Mouse (Mus musculus) forebrain, embryonic 14.5 days (tissue): ENCODE measurements around the gene Kncn. TPM values are rescaled to one million over a fixed set of nuclear protein-coding genes. Genes with fewer than 3 reads are reported as not detected.

Experiments used
- ATAC-seq: fragments of 200-750 bp; cut with Nextera tagmentation; 2 replicates; pipeline ENCODE4 v1.8.0; 2017; ENCODE audit warnings: mild to moderate bottlenecking, moderate library complexity
- DNase-seq: peaks from one replicate; pipeline ENCODE4 v3.0.0-alpha.2; 2015; ENCODE audit warnings: low spot score
- H3K27ac ChIP-seq: fragments of 300-500 bp; sonication (generic); 2 replicates; pipeline ENCODE4 v1.5.1; 2014; ENCODE audit warnings: low read depth, mild to moderate bottlenecking, control low read depth, low read length, moderate library complexity
- H3K27me3 ChIP-seq: fragments of 300-500 bp; sonication (generic); replicated peaks from 2 replicates; pipeline ENCODE4 v1.6.1; 2014; ENCODE audit warnings: low read length, control low read depth, mixed read lengths; ENCODE audit not compliant: control insufficient read depth, insufficient read depth
- H3K36me3 ChIP-seq: fragments of 300-500 bp; sonication (generic); 2 replicates; pipeline ENCODE4 v1.6.1; 2014; ENCODE audit warnings: low read length, control low read depth; ENCODE audit not compliant: control insufficient read depth, insufficient read depth
- H3K4me1 ChIP-seq: fragments of 300-500 bp; sonication (generic); 2 replicates; pipeline ENCODE4 v1.6.1; 2014; ENCODE audit warnings: antibody characterized with exemption, low read length, control low read depth; ENCODE audit not compliant: control insufficient read depth, insufficient read depth
- H3K4me2 ChIP-seq: fragments of 300-500 bp; sonication (generic); 2 replicates; pipeline ENCODE4 v1.6.1; 2014; ENCODE audit warnings: mild to moderate bottlenecking, control low read depth, low read length
- H3K4me3 ChIP-seq: fragments of 300-500 bp; sonication (generic); 2 replicates; pipeline ENCODE4 v1.5.1; 2014; ENCODE audit warnings: low read depth, low read length, control low read depth
- H3K9ac ChIP-seq: fragments of 300-500 bp; sonication (generic); 2 replicates; pipeline ENCODE4 v1.6.1; 2014; ENCODE audit warnings: mild to moderate bottlenecking, low read length, control low read depth, moderate library complexity
- H3K9me3 ChIP-seq: fragments of 300-500 bp; sonication (generic); replicated peaks from 2 replicates; pipeline ENCODE4 v1.6.1; 2016; ENCODE audit warnings: low read length, control low read depth, mixed read lengths; ENCODE audit not compliant: control insufficient read depth
- WGBS: fragments of 180-500 bp; shearing (Covaris S2); extraction: QIAGEN DNeasy Blood & Tissue Kit; methylation state at CpG from one replicate; pipeline ENCODE4 v1.1.7; 2014; 5-methylcytosine and 5-hydroxymethylcytosine counted together
- polyA plus RNA-seq: library from polyadenylated mRNA; unstranded; fragments of >200 nt; fragmentation: Nextera tagmentation; extraction: Ambion mirVana; gene quantifications from 2 replicates; pipeline ENCODE4 v1.2.1, GENCODE M21; 2014

The Kncn gene
- polyA plus RNA-seq, 1 experiment from 2014 or later: not detected

- DNase-seq: peak; percentile 85
- Histone ChIP-seq H3K4me1 (peaks cover 9% of the 10 kb centered on the region; the same call in 1 of the 2 replicates), H3K9ac (no peak overlapping the region), H3K27ac (no peak overlapping the region), H3K4me3 (no peak overlapping the region), H3K4me2 (no peak overlapping the region), H3K36me3 (no peaks in the 10 kb centered on the region), H3K27me3 (peaks cover 20% of the 10 kb centered on the region), H3K9me3 (no peaks in the 10 kb centered on the region)
- WGBS: 2% methylated on average over 7 of the region's 7 CpGs
- peak; percentile 89 for ATAC-seq
Measured at GRCm38 (mm10) chr4:115908641-115909040, 24.4 kb downstream of the Kncn start.

GRCm38 (mm10) chr4:115911586-115911985, 27.4 kb downstream of the Kncn start:
- Histone ChIP-seq H3K9ac (no peak overlapping the region), H3K27ac (no peak overlapping the region), H3K4me2 (no peak overlapping the region), H3K36me3 (no peaks in the 10 kb centered on the region), H3K9me3 (no peaks in the 10 kb centered on the region), H3K4me1 (0 out of 2 replicates have a peak, but pooled peaks cover 4% of the 10 kb centered on the region), H3K27me3 (peaks cover 7% of the 10 kb centered on the region), H3K4me3 (no peak overlapping the region)
- ATAC-seq: no peak
- 5% methylated on average over 4 of the region's 4 CpGs for WGBS
- no peak for DNase-seq

- Histone ChIP-seq H3K4me3 (no peak overlapping the region), H3K9me3 (no peaks in the 10 kb centered on the region), H3K36me3 (no peaks in the 10 kb centered on the region), H3K4me1 (no peaks in the 10 kb centered on the region), H3K9ac (no peak overlapping the region), H3K27me3 (peaks cover 11% of the 10 kb centered on the region), H3K4me2 (no peak overlapping the region), H3K27ac (no peak overlapping the region)
- no peak for DNase-seq
- WGBS: 80% methylated on average over 16 of the region's 16 CpGs
- ATAC-seq: no peak
Measured at GRCm38 (mm10) chr4:115919911-115920310, 35.7 kb downstream of the Kncn start.

GRCm38 (mm10) chr4:115922688-115923087, 38.5 kb downstream of the Kncn start:
- no peak for ATAC-seq
- Histone ChIP-seq H3K4me3 (no peak overlapping the region), H3K9me3 (no peaks in the 10 kb centered on the region), H3K9ac (no peak overlapping the region), H3K36me3 (no peaks in the 10 kb centered on the region), H3K27me3 (peaks cover 12% of the 10 kb centered on the region), H3K4me1 (no peaks in the 10 kb centered on the region), H3K27ac (no peak overlapping the region), H3K4me2 (no peak overlapping the region)
- WGBS: 87% methylated on average over 5 of the region's 5 CpGs
- no peak for DNase-seq

- Histone ChIP-seq H3K27ac (no peak overlapping the region), H3K9ac (no peak overlapping the region), H3K4me3 (no peak overlapping the region), H3K9me3 (no peaks in the 10 kb centered on the region), H3K27me3 (peaks cover 9% of the 10 kb centered on the region), H3K4me2 (no peak overlapping the region), H3K4me1 (no peaks in the 10 kb centered on the region), H3K36me3 (no peaks in the 10 kb centered on the region)
- WGBS: 67% methylated on average over 16 of the region's 16 CpGs
- ATAC-seq (no peak), DNase-seq (no peak)
Measured at GRCm38 (mm10) chr4:115923262-115923880, 39.2 kb downstream of the Kncn start.

- Histone ChIP-seq H3K4me3 (no peak overlapping the region), H3K9ac (no peak overlapping the region), H3K9me3 (no peaks in the 10 kb centered on the region), H3K27me3 (peaks cover 45% of the 10 kb centered on the region), H3K4me1 (no peaks in the 10 kb centered on the region), H3K27ac (no peak overlapping the region), H3K36me3 (no peaks in the 10 kb centered on the region), H3K4me2 (no peak overlapping the region)
- 63% methylated on average over 7 of the region's 7 CpGs for WGBS
- DNase-seq (no peak), ATAC-seq (no peak)
Measured at GRCm38 (mm10) chr4:115927637-115928036, 43.4 kb downstream of the Kncn start.

GRCm38 (mm10) chr4:115931556-115932088, 47.4 kb downstream of the Kncn start:
- DNase-seq: no peak
- Histone ChIP-seq H3K4me2 (no peak overlapping the region), H3K36me3 (no peaks in the 10 kb centered on the region), H3K4me1 (no peaks in the 10 kb centered on the region), H3K27me3 (peaks cover 81% of the 10 kb centered on the region), H3K4me3 (no peak overlapping the region), H3K9ac (no peak overlapping the region), H3K9me3 (no peaks in the 10 kb centered on the region), H3K27ac (no peak overlapping the region)
- 52% methylated on average over 13 of the region's 13 CpGs for WGBS
- no peak for ATAC-seq

- H3K4me2 ChIP-seq: no peak overlapping the region
- DNase-seq (no peak), ATAC-seq (no peak)
Measured at GRCm38 (mm10) chr4:115935835-115936581, 51.8 kb downstream of the Kncn start.

GRCm38 (mm10) chr4:115936646-115937045, 52.4 kb downstream of the Kncn start:
- Histone ChIP-seq H3K4me3 (no peak overlapping the region), H3K27me3 (peaks cover 95% of the 10 kb centered on the region), H3K36me3 (no peaks in the 10 kb centered on the region), H3K27ac (no peak overlapping the region), H3K4me2 (no peak overlapping the region), H3K9ac (no peak overlapping the region), H3K9me3 (no peaks in the 10 kb centered on the region), H3K4me1 (no peaks in the 10 kb centered on the region)
- no peak for ATAC-seq
- DNase-seq: no peak
- 3% methylated on average over 20 of the region's 20 CpGs for WGBS

More at GRCm38 (mm10) chr4:115935835-115936581, 51.8 kb downstream of the Kncn start:
- under 1% methylated on average over 36 of the region's 36 CpGs for WGBS
- Histone ChIP-seq H3K27ac (no peak overlapping the region), H3K36me3 (no peaks in the 10 kb centered on the region), H3K9ac (no peak overlapping the region), H3K4me3 (no peak overlapping the region), H3K27me3 (peaks cover 94% of the 10 kb centered on the region), H3K9me3 (no peaks in the 10 kb centered on the region), H3K4me1 (no peaks in the 10 kb centered on the region)
